Mouse (Mus musculus): ENCODE results near the gene Hmgn3. TPM values are rescaled to one million over a fixed set of nuclear protein-coding genes. Genes with fewer than 3 reads are reported as not detected.
"Not testable (repeated sequence)": the region's sequence is repeated elsewhere in the genome, so short reads cannot be mapped to it uniquely, and the experiment has no call there.

The Hmgn3 gene
- 107 TPM in 2 replicates for polyA plus RNA-seq (2015; fragmentation: Nextera tagmentation; extraction: Ambion mirVana)

- H3K4me2 ChIP-seq = peak within 1 kb of the TSS; percentile 93
- H3K27ac ChIP-seq (replicated peaks) = peak within 1 kb of the TSS; percentile 69
- H3K9me3 ChIP-seq = no peaks in the 10 kb centered on the region
- 8% methylated on average over 28 of the region's 28 CpGs for WGBS
- H3K4me1 ChIP-seq = peaks cover 13% of the 10 kb centered on the region
- peak; percentile 87 for ATAC-seq (ENCODE audit: extremely low read depth, insufficient number of reproducible peaks, low FRiP score, low TSS enrichment)
- H3K4me3 ChIP-seq = peak within 1 kb of the TSS; percentile 72
- no peaks in the 10 kb centered on the region for H3K36me3 ChIP-seq
- H3K27me3 ChIP-seq (replicated peaks) = no peaks in the 10 kb centered on the region
- peak within 1 kb of the TSS; percentile 83 for H3K9ac ChIP-seq
Measured at GRCm38 (mm10) chr9:83146446-83147188, at the start of gene Hmgn3. Gene Hmgn3, minus strand, starts transcription at chr9:83146685.

- H3K27me3 ChIP-seq (replicated peaks) = no peaks in the 10 kb centered on the region
- no peak overlapping the region for H3K4me2 ChIP-seq
- H3K4me3 ChIP-seq = no peak overlapping the region
- H3K9ac ChIP-seq = no peak overlapping the region
- H3K4me1 ChIP-seq = no peaks in the 10 kb centered on the region
- no peak overlapping the region for H3K27ac ChIP-seq (replicated peaks)
- no peaks in the 10 kb centered on the region for H3K9me3 ChIP-seq
- WGBS = 68% methylated on average over 10 of the region's 10 CpGs
- no peaks in the 10 kb centered on the region for H3K36me3 ChIP-seq
- no peak for ATAC-seq (ENCODE audit: extremely low read depth, insufficient number of reproducible peaks, low FRiP score, low TSS enrichment)
Measured at GRCm38 (mm10) chr9:83195765-83196164, 49.3 kb upstream of the Hmgn3 start.

- Histone ChIP-seq H3K27ac (replicated peaks) (no peak overlapping the region), H3K9ac (no peak overlapping the region), H3K4me2 (no peak overlapping the region), H3K4me3 (no peak overlapping the region), H3K36me3 (no peaks in the 10 kb centered on the region), H3K4me1 (no peaks in the 10 kb centered on the region), H3K27me3 (replicated peaks) (no peaks in the 10 kb centered on the region), H3K9me3 (no peaks in the 10 kb centered on the region)
- no peak for ATAC-seq (ENCODE audit: extremely low read depth, insufficient number of reproducible peaks, low FRiP score, low TSS enrichment)
- 74% methylated on average over 6 of the region's 6 CpGs for WGBS
Measured at GRCm38 (mm10) chr9:83195007-83195406, 48.5 kb upstream of the Hmgn3 start.

DNA sequence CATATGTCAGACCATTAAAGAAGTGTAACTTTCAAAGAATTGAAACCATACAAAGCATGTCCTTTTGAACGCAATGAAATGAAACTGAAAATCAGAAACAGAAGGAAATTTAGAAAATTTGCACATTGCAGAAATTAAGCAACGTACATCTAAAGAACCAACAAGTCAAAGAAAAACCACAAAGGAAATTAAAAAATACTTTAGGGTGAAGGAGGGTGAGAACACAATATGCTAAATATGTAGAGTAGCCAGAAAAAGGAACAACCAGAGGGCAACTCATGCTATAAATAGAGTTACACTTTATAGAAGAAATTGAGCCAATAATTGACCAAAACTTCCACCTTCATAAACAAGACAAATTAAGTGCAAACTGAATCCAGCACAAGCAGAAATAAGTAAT is 41.3 kb upstream of the Hmgn3 start:
- WGBS = 73% methylated on average over 2 of the region's 2 CpGs
- Histone ChIP-seq H3K4me1 (no peaks in the 10 kb centered on the region), H3K9me3 (no peaks in the 10 kb centered on the region), H3K27me3 (replicated peaks) (no peaks in the 10 kb centered on the region), H3K27ac (replicated peaks) (no peak overlapping the region), H3K9ac (no peak overlapping the region), H3K4me2 (no peak overlapping the region), H3K36me3 (no peaks in the 10 kb centered on the region), H3K4me3 (no peak overlapping the region)
- no peak for ATAC-seq (ENCODE audit: extremely low read depth, insufficient number of reproducible peaks, low FRiP score, low TSS enrichment)

- H3K9ac ChIP-seq = peak overlapping the region; percentile 83
- H3K4me3 ChIP-seq = peak overlapping the region; percentile 72
- peaks cover 3% of the 10 kb centered on the region; the same call in 1 of the 2 replicates for H3K9me3 ChIP-seq
- peak overlapping the region; percentile 69 for H3K27ac ChIP-seq (replicated peaks)
- H3K4me2 ChIP-seq = peak overlapping the region; percentile 93
- H3K27me3 ChIP-seq (replicated peaks) = no peaks in the 10 kb centered on the region
- H3K4me1 ChIP-seq = peaks cover 13% of the 10 kb centered on the region
- H3K36me3 ChIP-seq = peaks cover 3% of the 10 kb centered on the region
- ATAC-seq (ENCODE audit: extremely low read depth, insufficient number of reproducible peaks, low FRiP score, low TSS enrichment) = peak; percentile 41; the same call in 1 of the 2 replicates
- 3% methylated on average over 53 of the region's 53 CpGs for WGBS
Measured at GRCm38 (mm10) chr9:83145591-83146445, 667 bp downstream of the Hmgn3 start.

DNA sequence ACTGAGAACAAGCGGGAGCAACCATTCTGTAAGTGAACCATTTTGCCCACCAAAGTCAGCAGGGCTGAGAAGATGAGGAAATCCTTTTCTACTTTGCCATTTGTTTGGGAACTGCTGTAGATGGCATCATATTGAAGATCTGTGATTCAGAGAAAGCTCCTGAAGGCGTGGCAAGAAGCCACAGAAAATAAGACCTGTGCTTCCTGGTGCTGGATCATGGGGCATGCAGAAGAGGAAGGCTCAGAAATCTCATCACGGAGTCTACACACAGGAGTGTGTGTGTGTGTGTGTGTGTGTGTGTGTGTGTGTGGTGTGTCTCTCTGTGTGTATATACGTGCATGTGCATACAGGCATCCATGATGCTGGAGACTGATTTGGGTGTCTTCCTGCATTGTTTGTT is 16.7 kb downstream of the Hmgn3 start:
- 82% methylated on average over 4 of the region's 4 CpGs for WGBS
- Histone ChIP-seq H3K9me3 (peaks cover 3% of the 10 kb centered on the region; the same call in 1 of the 2 replicates), H3K4me1 (peaks cover 15% of the 10 kb centered on the region), H3K4me3 (no peak overlapping the region), H3K36me3 (peaks cover 5% of the 10 kb centered on the region; the same call in 1 of the 2 replicates), H3K9ac (no peak overlapping the region), H3K27ac (replicated peaks) (no peak overlapping the region), H3K27me3 (replicated peaks) (no peaks in the 10 kb centered on the region), H3K4me2 (no peak overlapping the region)
- ATAC-seq (ENCODE audit: extremely low read depth, insufficient number of reproducible peaks, low FRiP score, low TSS enrichment) = no peak

DNA sequence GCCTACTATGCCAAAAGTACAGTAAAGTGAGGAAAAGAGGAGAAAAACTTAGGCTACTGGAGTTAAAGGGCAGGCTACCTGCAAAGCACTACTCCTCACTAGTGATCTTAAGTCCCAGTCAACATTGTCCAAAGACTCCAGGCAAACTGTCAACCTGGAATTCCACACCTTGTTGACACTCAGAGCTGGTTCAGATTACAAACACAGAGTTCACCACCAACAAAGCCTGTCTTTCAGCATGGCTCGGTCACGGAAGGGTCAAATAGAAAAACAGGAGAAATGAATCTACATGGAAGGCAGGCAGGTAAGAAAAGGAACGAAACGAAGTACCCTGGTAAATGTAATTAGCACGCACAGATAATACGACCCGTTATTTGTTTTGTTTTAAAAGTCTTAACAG is 18.6 kb downstream of the Hmgn3 start:
- H3K4me1 ChIP-seq = peaks cover 15% of the 10 kb centered on the region
- peak overlapping the region; percentile 42 for H3K4me2 ChIP-seq
- peaks cover 11% of the 10 kb centered on the region; the same call in 1 of the 2 replicates for H3K36me3 ChIP-seq

GRCm38 (mm10) chr9:83126482-83126881 is 20.0 kb downstream of the Hmgn3 start:
- not testable (repeated sequence) for H3K9me3 ChIP-seq; H3K36me3 ChIP-seq; H3K4me3 ChIP-seq; H3K4me2 ChIP-seq; H3K27me3 ChIP-seq (replicated peaks); ATAC-seq (ENCODE audit: extremely low read depth, insufficient number of reproducible peaks, low FRiP score, low TSS enrichment); H3K27ac ChIP-seq (replicated peaks); H3K9ac ChIP-seq
- 88% methylated on average over 6 of the region's 6 CpGs for WGBS
- peaks cover 15% of the 10 kb centered on the region for H3K4me1 ChIP-seq

More for the DNA sequence above, 18.6 kb downstream of the Hmgn3 start:
- 34% methylated on average over 7 of the region's 7 CpGs for WGBS
- H3K27ac ChIP-seq (replicated peaks) = no peak overlapping the region
- ATAC-seq (ENCODE audit: extremely low read depth, insufficient number of reproducible peaks, low FRiP score, low TSS enrichment) = no peak
- H3K9me3 ChIP-seq = peaks cover 3% of the 10 kb centered on the region; the same call in 1 of the 2 replicates
- no peak overlapping the region for H3K4me3 ChIP-seq
- H3K9ac ChIP-seq = no peak overlapping the region
- no peaks in the 10 kb centered on the region for H3K27me3 ChIP-seq (replicated peaks)

DNA sequence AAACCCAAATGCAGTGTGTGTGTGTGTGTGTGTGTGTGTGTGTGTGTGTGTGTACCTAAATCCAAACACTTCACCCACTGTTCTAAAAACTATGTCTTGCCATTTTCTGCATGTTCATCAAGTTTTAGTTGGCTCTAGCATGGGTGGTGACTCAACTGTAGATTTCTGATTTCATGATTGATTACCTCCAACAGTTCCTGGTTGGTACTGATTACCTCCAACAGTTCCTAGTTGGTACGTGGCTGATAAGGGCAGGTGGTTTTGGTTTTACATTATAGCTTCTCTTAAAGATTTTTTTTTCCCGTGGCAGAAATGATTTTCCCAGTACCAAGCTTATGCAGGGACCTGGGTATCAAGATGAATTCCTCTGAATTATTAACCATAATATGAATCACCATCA is 27.3 kb downstream of the Hmgn3 start:
- Histone ChIP-seq H3K9me3 (no peaks in the 10 kb centered on the region), H3K36me3 (peaks cover 8% of the 10 kb centered on the region; the same call in 1 of the 2 replicates), H3K27me3 (replicated peaks) (no peaks in the 10 kb centered on the region), H3K9ac (no peak overlapping the region), H3K27ac (replicated peaks) (no peak overlapping the region), H3K4me1 (peaks cover under 1% of the 10 kb centered on the region; the same call in 1 of the 2 replicates), H3K4me2 (no peak overlapping the region), H3K4me3 (no peak overlapping the region)
- 69% methylated on average over 2 of the region's 2 CpGs for WGBS
- no peak for ATAC-seq (ENCODE audit: extremely low read depth, insufficient number of reproducible peaks, low FRiP score, low TSS enrichment)

DNA sequence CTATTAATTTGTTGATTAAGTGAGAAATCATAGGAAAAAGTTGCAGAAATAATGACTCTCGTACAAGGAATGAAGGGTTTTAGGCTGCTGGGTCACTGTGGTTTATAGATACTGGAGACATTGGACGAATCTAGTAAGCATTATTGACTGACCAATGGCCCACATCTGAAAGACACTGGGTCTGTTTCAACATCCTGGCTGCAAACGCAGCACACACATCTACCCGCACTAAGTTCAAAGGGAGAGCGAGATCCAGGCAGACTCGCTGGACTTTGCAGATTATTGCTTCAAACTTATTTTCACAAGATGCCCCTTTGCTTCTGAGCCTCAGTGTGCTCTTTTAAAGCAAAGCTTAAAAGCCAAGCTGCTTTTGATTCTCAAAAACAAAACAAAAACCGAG is 29.0 kb downstream of the Hmgn3 start:
- Histone ChIP-seq H3K27ac (replicated peaks) (no peak overlapping the region), H3K4me2 (no peak overlapping the region), H3K4me1 (peaks cover 9% of the 10 kb centered on the region), H3K27me3 (replicated peaks) (no peaks in the 10 kb centered on the region), H3K36me3 (no peaks in the 10 kb centered on the region), H3K9me3 (no peaks in the 10 kb centered on the region), H3K4me3 (no peak overlapping the region), H3K9ac (no peak overlapping the region)
- no peak for ATAC-seq (ENCODE audit: extremely low read depth, insufficient number of reproducible peaks, low FRiP score, low TSS enrichment)
- 86% methylated on average over 7 of the region's 7 CpGs for WGBS

GRCm38 (mm10) chr9:83116774-83117474 is 29.6 kb downstream of the Hmgn3 start:
- Histone ChIP-seq H3K4me2 (no peak overlapping the region), H3K4me1 (peaks cover 15% of the 10 kb centered on the region), H3K27ac (replicated peaks) (no peak overlapping the region), H3K4me3 (no peak overlapping the region), H3K9ac (no peak overlapping the region), H3K27me3 (replicated peaks) (no peaks in the 10 kb centered on the region), H3K9me3 (no peaks in the 10 kb centered on the region), H3K36me3 (no peaks in the 10 kb centered on the region)
- 89% methylated on average over 15 of the region's 15 CpGs for WGBS
- no peak for ATAC-seq (ENCODE audit: extremely low read depth, insufficient number of reproducible peaks, low FRiP score, low TSS enrichment)
